Mouse (Mus musculus): ENCODE measurements around the gene Lcp2.
"Not testable (repeated sequence)": the region's sequence is repeated elsewhere in the genome, so short reads cannot be mapped to it uniquely, and the experiment has no call there.

Gene Lcp2

GRCm38 (mm10) chr11:34098422-34098821 lies 51.7 kb downstream of the Lcp2 start, which contains the start of gene 4930469K13Rik:
TSS of gene 4930469K13Rik (minus strand) at chr11:34098554.
- DNase-seq, result no peak

- no peak for DNase-seq
These were observed 55.1 kb downstream of the Lcp2 start for GRCm38 (mm10) chr11:34101827-34102226.

- no peak for DNase-seq
These were observed 58.2 kb downstream of the Lcp2 start for GRCm38 (mm10) chr11:34104919-34105318.

GRCm38 (mm10) chr11:34109260-34109659 lies 62.5 kb downstream of the Lcp2 start:
- DNase-seq, result no peak

- no peak for DNase-seq
These were observed 65.2 kb downstream of the Lcp2 start for GRCm38 (mm10) chr11:34111940-34112339.

GRCm38 (mm10) chr11:34112781-34113380 lies 66.2 kb downstream of the Lcp2 start:
- DNase-seq, result no peak

GRCm38 (mm10) chr11:34113760-34114159 lies 67.0 kb downstream of the Lcp2 start:
- DNase-seq, result no peak

- no peak for DNase-seq
These were observed 69.9 kb downstream of the Lcp2 start for GRCm38 (mm10) chr11:34116572-34117135.

- DNase-seq, result no peak
These were observed 70.9 kb downstream of the Lcp2 start for GRCm38 (mm10) chr11:34117581-34117980.

- DNase-seq, result no peak
These were observed 71.6 kb downstream of the Lcp2 start for GRCm38 (mm10) chr11:34118319-34118718.

GRCm38 (mm10) chr11:34123147-34123546 lies 76.4 kb downstream of the Lcp2 start:
- DNase-seq, result peak; percentile 17

- DNase-seq, result no peak
These were observed 78.1 kb downstream of the Lcp2 start for GRCm38 (mm10) chr11:34124852-34125251.

GRCm38 (mm10) chr11:34125727-34126126 lies 79.0 kb downstream of the Lcp2 start:
- not testable (repeated sequence) for DNase-seq

GRCm38 (mm10) chr11:34128412-34128811 lies 81.7 kb downstream of the Lcp2 start:
- no peak for DNase-seq

- no peak for DNase-seq
These were observed 92.6 kb downstream of the Lcp2 start for GRCm38 (mm10) chr11:34139296-34139695.

Data from kidney, adult 18-20 months (tissue).